Mouse (Mus musculus) thymus, postnatal 25 days (tissue): Measurements from ENCODE around the gene Lpin1.

Experiments
- DNase-seq: peaks from one replicate; pipeline ENCODE4 v3.0.0; 2022

The Lpin1 gene

DNA sequence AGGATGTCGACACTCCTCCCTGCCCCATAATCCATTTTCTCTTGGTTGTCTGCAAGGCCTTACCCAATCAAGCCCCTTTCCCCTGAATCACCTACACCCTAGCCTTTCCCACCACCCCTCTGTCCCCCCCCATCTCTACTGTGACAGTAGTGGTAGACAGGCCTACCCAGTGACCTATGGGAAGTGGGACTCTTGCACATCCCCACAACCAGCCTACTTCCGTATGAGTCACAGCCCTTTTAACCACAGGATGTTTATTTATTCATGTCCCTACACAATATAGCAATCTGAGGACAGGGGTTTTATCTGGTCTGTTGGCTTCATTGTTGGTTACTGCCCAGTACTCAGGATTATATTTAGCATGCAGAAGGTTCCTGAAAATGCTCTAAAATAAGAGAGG lies 84.6 kb downstream of the Lpin1 start:
- no peak for DNase-seq

DNA sequence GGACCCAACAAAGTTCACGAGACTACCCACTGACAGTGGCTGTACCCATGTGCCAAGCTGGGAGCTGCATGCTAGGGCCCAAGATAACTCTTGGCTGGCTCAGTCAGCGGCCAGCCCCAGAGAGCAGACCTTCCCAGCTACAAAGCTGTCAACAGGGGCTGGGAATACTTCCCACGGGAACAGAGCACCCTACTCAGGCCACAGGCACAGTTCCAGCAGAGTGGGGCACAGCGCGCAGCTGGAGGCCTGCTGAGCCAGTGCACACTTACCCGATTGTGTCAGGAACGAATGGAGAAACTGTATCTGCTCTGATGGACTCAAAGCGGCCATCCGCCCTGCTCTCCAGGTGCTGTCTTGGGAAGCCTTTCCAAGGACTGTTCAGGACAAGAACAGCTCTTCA lies 95.6 kb downstream of the Lpin1 start:
- no peak for DNase-seq

DNA sequence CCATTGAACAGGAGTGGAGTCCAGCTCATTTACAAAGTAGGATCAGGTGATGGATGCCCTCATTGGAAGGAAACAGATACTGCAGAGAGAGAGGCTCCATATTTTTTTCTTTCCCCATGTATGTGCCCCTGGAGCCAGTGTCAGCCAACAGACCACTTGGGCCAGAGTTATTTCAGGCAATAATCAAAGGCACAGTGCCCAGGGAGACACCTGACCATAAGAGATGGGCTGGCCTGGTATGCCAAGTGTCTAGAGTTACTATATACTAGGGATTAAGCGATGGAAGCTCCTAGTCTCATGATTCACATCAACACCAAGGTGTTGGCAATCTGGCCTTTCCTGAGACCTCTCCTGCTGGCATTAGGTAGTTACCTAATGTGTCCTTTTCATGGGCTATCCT lies 97.8 kb downstream of the Lpin1 start:
- no peak for DNase-seq

DNA sequence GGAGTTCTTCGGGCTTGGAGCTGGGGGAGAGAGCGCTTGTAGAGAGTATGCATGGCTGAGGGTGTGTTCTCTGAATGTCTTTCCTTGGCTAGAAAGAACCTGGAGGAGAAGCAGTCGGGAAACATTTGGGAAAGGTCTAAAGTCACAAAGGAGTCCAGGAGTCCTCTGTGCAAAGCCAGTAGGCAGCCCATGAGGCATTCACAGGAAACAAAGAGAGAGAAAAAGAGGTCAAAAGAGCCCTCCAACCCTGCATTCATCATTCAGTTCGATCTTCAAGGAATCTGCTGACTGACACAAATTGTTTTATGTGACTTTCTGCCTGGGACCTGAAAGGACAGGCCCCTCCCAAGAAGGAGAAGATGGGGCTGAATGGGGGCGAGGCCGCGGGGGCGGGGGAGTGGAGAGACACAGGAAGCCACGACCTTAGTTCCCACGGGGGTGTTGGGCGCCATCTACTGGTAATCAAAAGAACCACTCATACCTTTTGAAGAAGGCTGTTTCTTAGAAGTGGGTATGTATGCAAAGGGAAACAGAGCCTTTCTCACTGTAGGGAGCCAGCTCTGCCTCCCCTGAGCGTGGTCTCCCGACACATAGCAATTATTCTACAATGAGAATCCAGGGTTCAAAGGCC lies 101.5 kb downstream of the Lpin1 start:
- peak; percentile 87 for DNase-seq

DNA sequence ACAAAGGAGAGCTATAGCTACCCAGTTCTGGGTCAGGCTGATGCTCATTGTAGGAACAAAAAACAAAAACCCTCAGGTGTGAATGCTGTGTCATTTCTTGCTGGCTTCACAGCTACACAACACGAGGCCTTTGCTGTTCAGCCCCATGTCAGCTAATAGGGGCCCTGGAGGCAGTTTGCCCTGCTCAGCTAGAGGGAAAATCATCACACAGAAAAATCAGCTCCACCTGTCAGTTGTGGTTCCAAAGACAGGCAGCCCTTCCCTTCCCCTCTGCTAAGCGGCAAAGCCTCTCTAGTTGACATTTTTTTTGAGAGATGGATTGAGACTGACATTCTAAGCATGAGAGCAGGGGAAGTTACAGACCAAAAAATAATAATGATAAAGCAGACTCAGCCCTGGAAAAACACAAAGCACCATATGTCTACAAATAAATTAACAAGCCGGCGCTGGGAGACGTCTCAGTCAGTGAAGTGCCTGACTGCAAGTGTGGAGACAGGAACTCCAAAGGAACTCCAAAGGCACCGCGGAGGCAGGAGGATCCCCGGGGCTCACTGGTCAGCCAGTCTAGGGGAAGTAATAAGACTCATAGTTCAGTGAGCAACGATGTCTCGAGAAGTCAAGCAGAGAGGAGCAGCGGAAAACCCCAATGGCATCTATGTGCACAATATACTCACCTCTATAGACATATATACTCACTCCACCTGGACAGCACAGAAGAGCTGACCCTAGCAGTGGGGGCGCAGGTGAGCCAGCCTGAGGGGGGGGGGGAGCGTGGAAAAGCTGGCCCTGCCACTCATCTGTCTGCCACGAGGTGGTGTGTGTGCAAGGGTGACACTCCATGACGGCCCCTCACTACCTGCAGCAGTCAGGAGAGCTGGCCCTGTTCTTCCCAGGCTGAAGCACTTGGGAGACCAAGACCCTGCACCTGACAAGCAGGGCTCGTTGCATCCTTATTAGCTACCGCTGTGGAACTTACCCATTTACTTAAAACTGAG lies 103.7 kb downstream of the Lpin1 start:
- DNase-seq: no peak

DNA sequence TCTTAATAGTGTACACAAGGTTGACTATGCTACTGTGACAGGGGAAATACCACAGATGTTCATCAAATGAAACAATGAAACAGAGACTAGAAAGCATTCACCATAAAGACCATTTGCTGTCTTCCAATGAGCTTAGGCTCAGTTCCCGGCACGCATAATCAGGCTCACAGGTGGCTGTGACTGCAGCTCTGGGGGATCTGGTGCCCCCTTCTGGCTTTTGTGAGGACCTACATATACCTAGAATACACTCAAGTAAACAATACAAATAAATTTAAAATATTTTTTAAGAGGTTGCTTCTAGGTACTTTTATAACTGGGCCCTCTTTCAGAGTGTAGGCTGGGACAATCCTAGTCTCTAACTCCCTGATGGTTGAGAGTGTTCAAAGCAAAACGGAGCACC lies 106.5 kb downstream of the Lpin1 start:
- DNase-seq: no peak

DNA sequence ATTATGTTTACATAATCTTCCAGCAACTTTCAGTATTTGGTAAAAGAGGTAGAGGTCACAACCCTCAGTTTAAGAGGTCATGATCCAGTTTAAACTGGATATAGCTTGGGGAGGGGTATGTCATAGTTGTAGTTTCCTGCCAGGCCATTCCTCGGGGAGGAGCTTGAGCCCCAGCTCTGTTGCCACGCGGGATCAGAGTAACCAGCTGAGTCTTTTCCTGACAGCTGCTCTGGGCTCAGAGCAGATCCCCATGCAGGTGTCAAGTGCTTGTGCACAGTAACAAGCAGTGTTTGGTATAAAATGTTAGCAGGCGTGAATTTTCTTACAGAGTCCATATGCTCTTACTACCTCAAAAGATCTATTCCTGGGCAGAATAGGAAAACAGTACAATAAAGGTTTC lies 112.8 kb downstream of the Lpin1 start:
- DNase-seq: no peak

DNA sequence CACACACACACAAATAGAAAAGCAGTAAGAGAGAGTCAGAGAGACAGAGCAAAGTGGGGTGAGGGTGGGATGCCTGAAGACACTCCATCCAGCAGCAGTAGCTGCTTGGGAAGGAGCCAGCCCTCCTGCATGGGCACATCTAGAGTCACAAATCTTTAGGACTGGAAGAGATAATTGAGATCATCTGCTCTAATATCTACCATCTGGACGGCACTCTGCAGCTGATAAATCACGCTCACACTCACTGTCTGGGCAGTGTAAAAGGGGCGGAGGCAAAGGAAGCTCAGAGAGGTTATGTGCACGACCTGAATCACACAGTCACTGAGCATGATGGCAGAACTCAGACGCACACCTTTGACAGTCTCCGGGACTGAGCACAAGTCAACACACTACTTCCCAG lies 118.1 kb downstream of the Lpin1 start:
- no peak for DNase-seq

DNA sequence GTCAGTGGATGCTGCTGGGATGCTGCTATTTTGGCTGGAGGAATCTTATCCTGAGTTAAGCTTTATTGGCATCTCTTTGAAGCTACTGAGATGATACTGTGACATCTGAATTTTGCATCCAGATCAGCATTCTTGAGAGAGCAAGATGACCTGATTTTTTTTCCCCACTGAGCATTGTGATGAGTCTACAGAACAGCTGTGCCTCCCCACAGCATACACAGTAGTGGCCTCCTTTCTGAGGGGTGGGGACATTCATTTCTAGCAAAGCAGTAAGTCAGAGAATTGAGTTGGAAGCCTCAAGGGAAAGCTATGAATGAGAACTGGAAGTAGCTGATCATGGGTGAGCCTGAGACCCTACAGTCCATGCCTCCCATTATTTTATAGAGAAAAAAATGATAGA lies 121.9 kb downstream of the Lpin1 start:
- DNase-seq: no peak

DNA sequence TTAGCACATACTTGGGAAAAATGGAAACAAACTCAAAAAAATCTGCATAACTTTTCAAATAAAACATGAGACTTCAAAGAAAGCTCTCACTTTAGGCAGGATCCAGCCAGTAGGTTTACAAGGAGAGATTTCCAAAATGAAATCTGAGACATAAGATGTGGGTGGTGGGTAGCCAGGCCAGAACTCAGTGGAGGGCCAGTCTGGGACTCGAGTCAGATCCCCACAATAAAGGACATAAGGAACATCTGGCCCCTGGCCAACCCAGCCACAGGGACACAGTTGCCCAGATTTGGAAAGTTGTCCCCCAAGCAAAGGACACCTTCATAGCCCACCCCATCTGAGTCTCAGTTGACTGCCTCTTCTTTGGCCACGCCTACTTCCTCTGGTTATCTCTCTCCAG lies 123.3 kb downstream of the Lpin1 start:
- no peak for DNase-seq
